Mouse (Mus musculus) G1E (cell line): ENCODE results near the gene Stk25. TPM values are rescaled to one million over a fixed set of nuclear protein-coding genes. Genes with fewer than 3 reads are reported as not detected.

ENCODE experiments used
- ATAC-seq: 2 replicates; pipeline ENCODE4 v1.8.0; 2016; ENCODE audit warnings: mild to moderate bottlenecking; ENCODE audit not compliant: insufficient number of reproducible peaks, poor library complexity, low FRiP score, severe bottlenecking; ENCODE audit errors: extremely low read depth
- DNase-seq: peaks from one replicate; pipeline ENCODE4 v3.0.0; 2012; ENCODE audit warnings: low spot score
- H3K27me3 ChIP-seq: 2 replicates; pipeline ENCODE4 v1.6.1; 2012; ENCODE audit warnings: mild to moderate bottlenecking, low read length, inconsistent platforms; ENCODE audit not compliant: insufficient read depth
- H3K36me3 ChIP-seq: replicated peaks from 2 replicates; pipeline ENCODE3; 2012; ENCODE audit warnings: mild to moderate bottlenecking, inconsistent platforms
- H3K4me1 ChIP-seq: 2 replicates; pipeline ENCODE4 v1.6.1; 2012; ENCODE audit warnings: low read depth, low read length, inconsistent platforms, mixed read lengths; ENCODE audit not compliant: insufficient read depth
- H3K4me3 ChIP-seq: 2 replicates; pipeline ENCODE4 v1.5.1; 2012; ENCODE audit warnings: low read depth, mild to moderate bottlenecking, inconsistent platforms, low read length, moderate library complexity, mixed read lengths
- H3K9me3 ChIP-seq: replicated peaks from 2 replicates; pipeline ENCODE4 v1.6.1; 2012; ENCODE audit warnings: inconsistent platforms
- GATA1 ChIP-seq: IDR thresholded peaks from 2 replicates; pipeline ENCODE4 v1.6.1; 2012; ENCODE audit warnings: borderline replicate concordance, low read length, inconsistent platforms, mixed read lengths
- TAL1 ChIP-seq: conservative IDR thresholded peaks from 2 replicates; pipeline ENCODE4 v1.6.1; 2012; ENCODE audit warnings: low read depth, low read length, inconsistent platforms, mixed read lengths
- polyA plus RNA-seq: library from polyadenylated mRNA; stranded (reverse); fragments of >175 nt; gene quantifications from 2 replicates; pipeline ENCODE4 v1.2.3, GENCODE M21; 2012
- total RNA-seq, 2 experiments: library from RNA; stranded (forward) in 1 of 2; stranded (reverse) in 1 of 2; fragments of 200-1000 nt in 1 of 2; fragments of >200 nt in 1 of 2; fragmentation: Nextera tagmentation in 1 of 2; gene quantifications; 2 replicates each; pipeline ENCODE4 v1.2.3; 2014 to 2017

The Stk25 gene
- total and polyA plus RNA-seq, 3 experiments = 23.4 to 116 (median 64.8) TPM

DNA sequence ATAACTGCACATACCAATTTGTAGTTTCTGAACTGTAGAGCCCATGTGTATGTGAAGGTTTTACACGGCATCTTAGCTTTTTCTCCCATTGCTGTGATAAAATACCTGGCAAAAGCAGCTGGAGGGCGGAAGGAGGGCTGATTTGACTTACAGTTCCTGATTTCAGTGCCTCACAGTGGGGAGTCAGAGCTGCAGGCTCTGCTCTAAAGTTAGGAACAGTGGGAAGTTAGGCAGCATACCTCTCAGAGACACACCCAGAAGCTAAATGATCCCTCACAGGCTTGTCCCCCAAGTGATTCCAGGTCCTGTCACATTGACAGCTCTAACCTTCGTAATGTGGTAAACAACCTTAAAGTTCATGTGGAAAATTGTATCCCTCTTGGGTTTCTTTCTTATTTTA lies 81.4 kb downstream of the Stk25 start:
- no peak for TF ChIP-seq GATA1
- no peak for TF ChIP-seq TAL1
- Histone ChIP-seq H3K27me3 (no peaks in the 10 kb centered on the region), H3K9me3 (no peaks in the 10 kb centered on the region), H3K4me1 (no peaks in the 10 kb centered on the region), H3K4me3 (no peak overlapping the region), H3K36me3 (peaks cover 45% of the 10 kb centered on the region)
- DNase-seq (no peak), ATAC-seq (no peak)

Other genes with a start within 250 kb of the Stk25 start
- 470 and 482 TPM in 2 replicates for gene Hdlbp, start 179.8 kb downstream of the Stk25 start, total RNA-seq (2014; fragmentation: Nextera tagmentation)
- gene Hdlbp, start 179.8 kb downstream of the Stk25 start, total RNA-seq (2017) = 116 and 144 TPM in 2 replicates
- gene Hdlbp, start 179.8 kb downstream of the Stk25 start, polyA plus RNA-seq = 57.5 and 62.1 TPM in 2 replicates
- 25.9 and 28.1 TPM in 2 replicates for gene Farp2, start 146.6 kb downstream of the Stk25 start, total RNA-seq (2014; fragmentation: Nextera tagmentation)
- gene Farp2, start 146.6 kb downstream of the Stk25 start, total RNA-seq (2017) = 4.9 and 5.4 TPM in 2 replicates
- 1.2 and 1.6 TPM in 2 replicates for gene Farp2, start 146.6 kb downstream of the Stk25 start, polyA plus RNA-seq
- gene Bok, start 27.0 kb upstream of the Stk25 start, total RNA-seq (2014; fragmentation: Nextera tagmentation) = not detected in 2 replicates
- gene Bok, start 27.0 kb upstream of the Stk25 start, total RNA-seq (2017) = 0.41 TPM in 1 of 2 replicates, not detected in the other
- gene Bok, start 27.0 kb upstream of the Stk25 start, polyA plus RNA-seq = not detected in 2 replicates
- 78.9 and 82.2 TPM in 2 replicates for gene Atg4b, start 92.8 kb upstream of the Stk25 start, total RNA-seq (2014; fragmentation: Nextera tagmentation)
- 82.0 and 91.0 TPM in 2 replicates for gene Atg4b, start 92.8 kb upstream of the Stk25 start, total RNA-seq (2017)
- 4.4 and 6.9 TPM in 2 replicates for gene Atg4b, start 92.8 kb upstream of the Stk25 start, polyA plus RNA-seq
- 30.3 and 39.4 TPM in 2 replicates for gene Thap4, start 96.2 kb upstream of the Stk25 start, total RNA-seq (2014; fragmentation: Nextera tagmentation)
- 27.9 and 31.2 TPM in 2 replicates for gene Thap4, start 96.2 kb upstream of the Stk25 start, total RNA-seq (2017)
- 60.1 and 71.1 TPM in 2 replicates for gene Thap4, start 96.2 kb upstream of the Stk25 start, polyA plus RNA-seq
- 291 and 319 TPM in 2 replicates for gene Dtymk, start 143.3 kb upstream of the Stk25 start, total RNA-seq (2014; fragmentation: Nextera tagmentation)
- 414 and 485 TPM in 2 replicates for gene Dtymk, start 143.3 kb upstream of the Stk25 start, total RNA-seq (2017)
- 129 and 148 TPM in 2 replicates for gene Dtymk, start 143.3 kb upstream of the Stk25 start, polyA plus RNA-seq
- 21.4 and 43.3 TPM in 2 replicates for gene Ing5, start 145.3 kb upstream of the Stk25 start, total RNA-seq (2014; fragmentation: Nextera tagmentation)
- 32.0 and 41.4 TPM in 2 replicates for gene Ing5, start 145.3 kb upstream of the Stk25 start, total RNA-seq (2017)
- 1.6 and 3.4 TPM in 2 replicates for gene Ing5, start 145.3 kb upstream of the Stk25 start, polyA plus RNA-seq
- gene D2hgdh, start 166.2 kb upstream of the Stk25 start, total RNA-seq (2014; fragmentation: Nextera tagmentation) = 15.0 and 21.4 TPM in 2 replicates
- 11.8 and 14.7 TPM in 2 replicates for gene D2hgdh, start 166.2 kb upstream of the Stk25 start, total RNA-seq (2017)
- gene D2hgdh, start 166.2 kb upstream of the Stk25 start, polyA plus RNA-seq = 2.3 and 3.4 TPM in 2 replicates
- not detected in 2 replicates for gene Gal3st2, start 202.6 kb upstream of the Stk25 start, total RNA-seq (2014; fragmentation: Nextera tagmentation)
- gene Gal3st2, start 202.6 kb upstream of the Stk25 start, total RNA-seq (2017) = not detected in 2 replicates
- gene Gal3st2, start 202.6 kb upstream of the Stk25 start, polyA plus RNA-seq = not detected in 2 replicates